Mouse (Mus musculus) megakaryocyte, embryonic 14.5 days (primary cell): ENCODE data around the gene Gapdhs.

Source experiments
- FLI1 ChIP-seq: IDR thresholded peaks from 2 replicates; pipeline ENCODE4 v1.6.1; 2012; ENCODE audit warnings: low read length, inconsistent platforms, mixed read lengths
- GATA1 ChIP-seq: IDR thresholded peaks from 3 replicates; pipeline ENCODE4 v1.6.1; 2012; ENCODE audit warnings: mixed read lengths, low read length, inconsistent platforms, borderline replicate concordance

DNA sequence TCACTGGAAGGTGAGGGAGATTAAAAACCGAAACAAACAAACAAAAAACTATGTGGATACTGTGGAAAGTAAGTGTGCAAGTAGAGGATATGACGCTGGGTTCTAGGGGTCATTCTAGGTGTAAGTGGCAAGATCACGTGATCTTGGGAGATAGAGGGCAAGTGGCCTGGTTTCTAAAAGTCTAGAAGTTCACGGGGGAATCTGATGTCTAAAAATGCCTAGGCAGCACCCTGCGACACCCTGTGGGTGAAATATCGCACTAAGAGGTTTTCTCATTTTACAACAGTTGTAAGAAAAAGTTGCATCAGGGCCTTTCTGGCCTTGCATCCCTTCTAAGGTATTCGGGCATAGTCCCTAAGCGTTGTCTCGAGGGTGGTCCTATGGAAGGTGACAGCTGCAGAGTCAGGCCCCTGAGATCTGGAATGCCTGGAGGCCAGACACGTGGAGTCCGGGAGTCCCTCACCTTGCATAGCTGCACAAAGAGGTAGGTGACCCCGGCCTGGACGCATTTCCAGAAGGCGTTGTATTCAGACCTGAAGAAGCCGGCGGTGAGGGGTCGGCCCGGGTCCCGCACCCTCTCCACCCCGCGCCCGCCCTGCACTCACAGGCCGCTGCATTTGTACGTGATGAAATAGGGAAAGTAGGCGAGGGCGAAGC is 14.6 kb downstream of the Gapdhs start:
- TF ChIP-seq GATA1: no peak
- no peak for TF ChIP-seq FLI1
